Mouse (Mus musculus) Muller cell, postnatal 12 days (primary cell): ENCODE measurements at regions not wholly inside any gene's neighbourhood (a gene's known extent, or its start where the extent isn't known, plus 50 kb on each side); places are given as distances from the start of the nearest gene placed in this dataset.
"Not testable (repeated sequence)": the region's sequence is repeated elsewhere in the genome, so short reads cannot be mapped to it uniquely, and the experiment has no call there.

Experiments used
- DNase-seq: peaks from one replicate; pipeline ENCODE4 v3.0.0-alpha.2; 2015; ENCODE audit errors: inconsistent ontology term

GRCm38 (mm10) chr2:123887587-123887986 lies 202.2 kb upstream of the Sema6d start:
- no peak for DNase-seq

GRCm38 (mm10) chr2:123911921-123912320 lies 177.8 kb upstream of the Sema6d start:
- DNase-seq = not testable (repeated sequence)

- DNase-seq = no peak
Measured at GRCm38 (mm10) chr2:123914021-123914420, 175.7 kb upstream of the Sema6d start.

- no peak for DNase-seq
Measured at GRCm38 (mm10) chr2:123920418-123920817, 169.4 kb upstream of the Sema6d start.

GRCm38 (mm10) chr2:123928066-123928465 lies 161.7 kb upstream of the Sema6d start:
- DNase-seq = no peak

- DNase-seq = no peak
Measured at GRCm38 (mm10) chr2:123936896-123937295, 152.9 kb upstream of the Sema6d start.

GRCm38 (mm10) chr2:123963606-123964005 lies 126.2 kb upstream of the Sema6d start:
- peak; percentile 65 for DNase-seq

- DNase-seq = no peak
Measured at GRCm38 (mm10) chr2:124003507-124003906, 86.3 kb upstream of the Sema6d start.

- DNase-seq = peak; percentile 29
Measured at GRCm38 (mm10) chr2:124015542-124015941, 74.2 kb upstream of the Sema6d start.
